Mouse (Mus musculus): Measurements from ENCODE around the gene Gm13306.
"Not testable (repeated sequence)": the region's sequence is repeated elsewhere in the genome, so short reads cannot be mapped to it uniquely, and the experiment has no call there.

Gene Gm13306

DNA sequence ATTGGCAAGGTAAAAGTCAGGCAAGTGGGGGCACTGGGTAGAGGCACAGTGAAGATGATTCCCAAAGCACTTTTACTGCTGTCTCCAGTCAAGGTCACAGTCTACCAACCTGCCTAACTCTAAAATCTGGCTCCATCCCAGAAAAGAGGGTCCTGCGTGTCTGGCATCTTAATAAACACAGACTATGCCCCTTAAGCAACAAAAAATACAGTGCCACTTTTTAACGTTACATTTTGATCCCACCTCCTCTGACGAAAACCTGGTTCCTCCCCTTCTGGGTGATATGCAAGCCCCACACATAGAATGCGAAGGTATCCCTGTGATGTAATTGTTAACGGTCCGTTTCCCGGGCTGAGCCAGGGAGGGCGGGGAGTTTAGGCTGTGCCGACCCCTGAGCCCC lies at the start of gene Gm13306:
Gm13306 (plus strand) TSS at position 301 of the 400 bp plus-strand sequence.
- not testable (repeated sequence) for DNase-seq (ENCODE audit: low spot score in 2 of 2)

DNA sequence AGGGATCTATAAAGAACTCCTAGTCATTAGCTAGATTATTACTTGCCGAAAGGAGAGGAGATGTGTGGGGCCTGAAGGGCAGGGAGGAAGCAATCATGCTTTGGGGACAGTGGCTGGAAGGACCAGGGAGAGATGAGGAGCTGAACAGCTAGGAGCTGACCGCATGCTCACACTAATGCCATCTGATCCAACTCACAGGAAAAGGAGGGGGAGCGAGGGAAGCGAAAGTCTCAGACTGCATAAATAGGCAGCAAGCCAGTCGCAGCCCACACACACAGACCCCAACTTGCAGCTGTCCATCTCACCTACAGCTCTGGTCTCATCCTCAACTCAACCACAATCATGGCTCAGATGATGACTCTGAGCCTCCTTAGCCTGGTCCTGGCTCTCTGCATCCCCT lies 38.7 kb upstream of the Gm13306 start, which contains the start of gene Gm13304:
Gm13304 (plus strand) TSS at position 301 of the 400 bp plus-strand sequence.
- DNase-seq (ENCODE audit: low spot score in 2 of 2) = not testable (repeated sequence)

DNA sequence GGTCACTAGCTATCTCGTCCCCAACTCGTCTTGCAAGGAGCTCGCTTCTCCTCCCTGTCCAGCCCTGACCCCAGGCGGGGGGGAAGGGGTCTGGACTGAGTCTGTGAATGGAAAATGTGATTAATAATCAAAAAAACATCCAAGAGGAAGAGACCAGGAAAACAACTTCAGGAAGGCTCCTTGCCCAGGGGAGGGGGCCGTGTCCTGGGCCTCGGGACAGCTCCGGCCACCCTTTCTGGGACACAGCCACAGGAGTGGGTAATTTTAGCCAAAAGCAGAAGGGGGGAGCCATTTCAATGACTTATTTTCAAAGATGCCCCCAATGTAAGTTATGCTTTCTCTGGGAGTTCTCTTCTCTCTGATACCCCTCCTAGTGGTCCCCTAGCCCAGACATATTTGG lies 15.3 kb downstream of the Gm13306 start, which contains the start of gene Gm13305:
Gm13305 (minus strand) TSS at position 101 of the 400 bp plus-strand sequence.
- DNase-seq (ENCODE audit: low spot score in 2 of 2) = not testable (repeated sequence)

- not testable (repeated sequence) for DNase-seq (ENCODE audit: low spot score in 2 of 2)
Measured at GRCm38 (mm10) chr4:42178243-42178642, 25.0 kb downstream of the Gm13306 start.

- not testable (repeated sequence) for DNase-seq (ENCODE audit: low spot score in 2 of 2)
Measured at GRCm38 (mm10) chr4:42183234-42184197, 30.3 kb downstream of the Gm13306 start.

DNA sequence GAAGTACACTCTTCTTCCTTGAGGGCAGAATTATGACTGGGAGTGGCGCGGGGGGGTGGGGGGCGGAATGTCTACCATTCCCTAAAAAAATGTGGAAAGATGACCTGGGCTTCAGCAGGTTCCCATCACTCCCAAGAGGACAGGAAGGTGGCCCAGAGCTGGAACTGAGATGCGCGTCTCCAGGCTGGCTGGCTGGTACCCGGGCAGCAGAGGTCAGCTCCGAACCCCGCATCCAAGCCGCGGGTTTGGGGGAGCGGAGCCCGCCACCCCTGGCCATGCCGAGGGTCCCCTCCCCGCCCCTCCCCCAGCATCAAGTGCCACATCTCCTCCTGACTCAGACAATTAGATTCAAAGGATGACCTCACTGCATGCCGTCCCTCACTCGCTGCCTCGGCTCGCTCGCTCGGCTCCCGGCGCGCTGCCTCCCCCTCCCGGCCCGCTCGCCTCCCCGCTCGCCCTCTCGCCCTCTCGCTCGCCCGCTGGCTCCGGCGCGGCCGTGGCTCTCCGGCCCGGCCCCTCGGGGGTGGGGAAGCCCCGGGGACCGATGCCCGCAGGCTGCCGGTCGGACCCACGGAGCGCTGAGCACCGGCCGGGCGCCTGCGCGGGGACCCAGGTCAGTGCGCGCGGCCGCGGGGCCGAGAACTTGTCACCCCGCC lies 31.2 kb downstream of the Gm13306 start:
- DNase-seq (ENCODE audit: low spot score in 2 of 2) = not testable (repeated sequence)

GRCm38 (mm10) chr4:42184980-42185372 lies 31.7 kb downstream of the Gm13306 start:
- not testable (repeated sequence) for DNase-seq (ENCODE audit: low spot score in 2 of 2)
